Mouse (Mus musculus) megakaryocyte progenitor cell, adult 5-6 weeks (primary cell): Measurements from ENCODE around the gene Cabcoco1. TPM values are rescaled to one million over a fixed set of nuclear protein-coding genes. Genes with fewer than 3 reads are reported as not detected.

Source experiments
- ATAC-seq: replicated peaks from 2 replicates; pipeline ENCODE4 v1.8.0; 2016; ENCODE audit warnings: mild to moderate bottlenecking, moderate TSS enrichment, inconsistent platforms; ENCODE audit not compliant: poor library complexity
- total RNA-seq, 2 experiments: library from RNA; stranded (forward) in 1 of 2; stranded (reverse) in 1 of 2; fragments of 157-497, 149-512 nt in 1 of 2; fragments of 200-1000 nt in 1 of 2; gene quantifications; 2 replicates each; pipeline versions ENCODE4 v1.2.3 to v1.2.4; 2015 to 2017

Cabcoco1 gene
- total RNA-seq, 2 experiments from 2014 or later = 3.2 to 6.7 TPM

GRCm38 (mm10) chr10:68512433-68513019 lies 29.2 kb downstream of the Cabcoco1 start:
- no peak for ATAC-seq

GRCm38 (mm10) chr10:68507741-68508140 lies 34.0 kb downstream of the Cabcoco1 start:
- no peak for ATAC-seq

GRCm38 (mm10) chr10:68506242-68506641 lies 35.5 kb downstream of the Cabcoco1 start:
- ATAC-seq = peak; percentile 55; the same call in 1 of the 2 replicates

- no peak; the same call in 1 of the 2 replicates for ATAC-seq
Measured at GRCm38 (mm10) chr10:68504586-68505152, 37.0 kb downstream of the Cabcoco1 start.

GRCm38 (mm10) chr10:68501067-68501466 lies 40.6 kb downstream of the Cabcoco1 start:
- ATAC-seq = no peak

GRCm38 (mm10) chr10:68495246-68495645 lies 46.5 kb downstream of the Cabcoco1 start:
- ATAC-seq = no peak

GRCm38 (mm10) chr10:68491557-68491956 lies 50.1 kb downstream of the Cabcoco1 start:
- ATAC-seq = no peak

GRCm38 (mm10) chr10:68490781-68491180 lies 50.9 kb downstream of the Cabcoco1 start:
- ATAC-seq = peak; percentile 34

GRCm38 (mm10) chr10:68472799-68473198 lies 68.9 kb downstream of the Cabcoco1 start:
- peak; percentile 93 for ATAC-seq

- no peak for ATAC-seq
Measured at GRCm38 (mm10) chr10:68465737-68466327, 75.9 kb downstream of the Cabcoco1 start.

GRCm38 (mm10) chr10:68464943-68465342 lies 76.8 kb downstream of the Cabcoco1 start:
- peak; percentile 83 for ATAC-seq

GRCm38 (mm10) chr10:68459784-68460183 lies 81.9 kb downstream of the Cabcoco1 start:
- ATAC-seq = no peak

- no peak for ATAC-seq
Measured at GRCm38 (mm10) chr10:68457019-68457418, 84.7 kb downstream of the Cabcoco1 start.

GRCm38 (mm10) chr10:68454541-68454940 lies 87.2 kb downstream of the Cabcoco1 start:
- no peak for ATAC-seq

GRCm38 (mm10) chr10:68446797-68447125 lies 94.9 kb downstream of the Cabcoco1 start:
- ATAC-seq = peak; percentile 79

- peak; percentile 66 for ATAC-seq
Measured at GRCm38 (mm10) chr10:68445876-68446796, 95.6 kb downstream of the Cabcoco1 start.

- ATAC-seq = no peak
Measured at GRCm38 (mm10) chr10:68445244-68445811, 96.4 kb downstream of the Cabcoco1 start.

- no peak for ATAC-seq
Measured at GRCm38 (mm10) chr10:68444361-68445114, 97.2 kb downstream of the Cabcoco1 start.

GRCm38 (mm10) chr10:68443132-68443531 lies 98.6 kb downstream of the Cabcoco1 start:
- ATAC-seq = peak; percentile 30; the same call in 1 of the 2 replicates

- ATAC-seq = peak; percentile 50
Measured at GRCm38 (mm10) chr10:68442713-68443112, 99.0 kb downstream of the Cabcoco1 start.
